Mouse (Mus musculus) hindbrain, embryonic 11.5 days (tissue): ENCODE measurements at regions not wholly inside any gene's neighbourhood (a gene's known extent, or its start where the extent isn't known, plus 50 kb on each side); places are given as distances from the start of the nearest gene placed in this dataset.

ENCODE experiments used
- ATAC-seq: fragments of 200-750 bp; cut with Nextera tagmentation; 2 replicates; pipeline ENCODE4 v1.8.0; 2017; ENCODE audit warnings: mild to moderate bottlenecking, moderate TSS enrichment, moderate library complexity; ENCODE audit not compliant: low FRiP score
- DNase-seq: peaks from one replicate; pipeline ENCODE4 v3.0.0-alpha.2; 2015; ENCODE audit warnings: low spot score
- H3K27ac ChIP-seq: fragments of 300-500 bp; sonication (generic); 2 replicates; pipeline ENCODE4 v1.5.1; 2014; ENCODE audit warnings: mild to moderate bottlenecking, low read depth, low read length
- H3K27me3 ChIP-seq: fragments of 300-500 bp; sonication (generic); 2 replicates; pipeline ENCODE4 v1.6.1; 2014; ENCODE audit warnings: mild to moderate bottlenecking, low read length, moderate library complexity, mixed read lengths; ENCODE audit not compliant: control insufficient read depth, insufficient read depth
- H3K36me3 ChIP-seq: fragments of 300-500 bp; sonication (generic); 2 replicates; pipeline ENCODE4 v1.6.1; 2014; ENCODE audit warnings: mild to moderate bottlenecking, low read length, moderate library complexity, mixed read lengths; ENCODE audit not compliant: control insufficient read depth, insufficient read depth
- H3K4me1 ChIP-seq: fragments of 300-500 bp; sonication (generic); replicated peaks from 2 replicates; pipeline ENCODE4 v1.6.1; 2014; ENCODE audit warnings: low read length, mixed read lengths; ENCODE audit not compliant: control insufficient read depth, insufficient read depth
- H3K4me2 ChIP-seq: fragments of 300-500 bp; sonication (generic); replicated peaks from 2 replicates; pipeline ENCODE4 v1.6.1; 2014; ENCODE audit warnings: mild to moderate bottlenecking, low read depth, low read length
- H3K4me3 ChIP-seq: fragments of 300-500 bp; sonication (generic); 2 replicates; pipeline ENCODE4 v1.5.1; 2014; ENCODE audit warnings: low read depth, low read length
- H3K9ac ChIP-seq: fragments of 300-500 bp; sonication (generic); 2 replicates; pipeline ENCODE4 v1.6.1; 2014; ENCODE audit warnings: low read depth, low read length
- H3K9me3 ChIP-seq: fragments of 300-500 bp; sonication (generic); 2 replicates; pipeline ENCODE4 v1.6.1; 2016; ENCODE audit warnings: low read length; ENCODE audit not compliant: control insufficient read depth
- WGBS: fragments of 180-500 bp; shearing (Covaris S2); extraction: QIAGEN DNeasy Blood & Tissue Kit; methylation state at CpG from one replicate; pipeline ENCODE4 v1.1.7; 2014; 5-methylcytosine and 5-hydroxymethylcytosine counted together

- Histone ChIP-seq H3K4me1 (no peaks in the 10 kb centered on the region), H3K9ac (no peak overlapping the region), H3K4me2 (no peak overlapping the region)
Measured at GRCm38 (mm10) chr5:85954526-85954925, 110.9 kb downstream of the Cenpc1 start.

DNA sequence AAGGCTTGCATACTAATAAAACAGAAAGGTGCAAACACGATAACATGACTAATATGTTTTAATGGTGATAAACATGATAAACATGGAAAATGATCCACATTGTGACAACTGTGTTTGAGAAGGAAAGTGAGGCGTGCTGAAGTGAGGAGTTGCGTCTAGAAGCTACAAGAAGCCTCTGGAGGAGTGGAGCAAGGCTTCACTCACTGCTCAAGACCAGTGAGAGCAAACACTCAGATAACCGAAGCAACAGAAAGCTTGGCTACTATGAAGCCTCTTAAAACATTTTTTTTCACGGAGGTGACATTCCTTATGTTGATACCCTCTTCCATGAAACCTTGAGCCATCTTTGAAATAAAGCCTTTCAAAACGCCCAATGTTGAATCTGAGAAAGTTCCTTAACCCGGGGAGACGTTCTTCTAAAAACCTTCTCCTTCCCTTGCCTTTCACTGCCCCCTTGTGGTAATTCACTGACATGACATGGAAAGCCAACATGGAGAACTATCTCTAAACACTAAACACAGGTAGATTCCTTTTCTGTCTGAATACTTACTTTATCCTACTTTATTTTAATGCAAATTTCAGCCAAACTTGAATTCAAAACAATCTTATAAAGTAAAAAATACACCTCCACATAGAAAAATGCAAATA is 128.6 kb downstream of the Cenpc1 start:
- Histone ChIP-seq H3K4me1 (no peaks in the 10 kb centered on the region), H3K4me3 (no peak overlapping the region), H3K36me3 (no peaks in the 10 kb centered on the region), H3K9ac (no peak overlapping the region), H3K27me3 (no peaks in the 10 kb centered on the region), H3K9me3 (no peaks in the 10 kb centered on the region), H3K27ac (no peak overlapping the region), H3K4me2 (no peak overlapping the region)
- WGBS: 41% methylated on average over 8 of the region's 8 CpGs
- DNase-seq (peak; percentile 81), ATAC-seq (no peak)

More at GRCm38 (mm10) chr5:85954526-85954925, 110.9 kb downstream of the Cenpc1 start:
- ATAC-seq: no peak
- no peak for DNase-seq
- H3K9me3 ChIP-seq: no peaks in the 10 kb centered on the region
- H3K36me3 ChIP-seq: no peaks in the 10 kb centered on the region
- H3K27ac ChIP-seq: no peak overlapping the region
- no peak overlapping the region for H3K4me3 ChIP-seq
- H3K27me3 ChIP-seq: no peaks in the 10 kb centered on the region

- Histone ChIP-seq H3K4me1 (no peaks in the 10 kb centered on the region), H3K9ac (no peak overlapping the region), H3K27me3 (no peaks in the 10 kb centered on the region), H3K4me2 (no peak overlapping the region), H3K27ac (no peak overlapping the region), H3K9me3 (no peaks in the 10 kb centered on the region), H3K4me3 (no peak overlapping the region), H3K36me3 (no peaks in the 10 kb centered on the region)
- DNase-seq (no peak), ATAC-seq (no peak)
- WGBS: 91% methylated on average over 2 of the region's 2 CpGs
Measured at GRCm38 (mm10) chr5:85918288-85918687, 147.1 kb downstream of the Cenpc1 start.

GRCm38 (mm10) chr5:85915000-85915399 is 150.4 kb downstream of the Cenpc1 start:
- no peak overlapping the region for H3K27ac ChIP-seq
- WGBS: 77% methylated on average over 4 of the region's 4 CpGs
- H3K4me2 ChIP-seq: no peak overlapping the region
- H3K9ac ChIP-seq: no peak overlapping the region
- H3K36me3 ChIP-seq: no peaks in the 10 kb centered on the region
- no peak for DNase-seq
- no peak for ATAC-seq
- no peak overlapping the region for H3K4me3 ChIP-seq
- H3K9me3 ChIP-seq: no peaks in the 10 kb centered on the region
- H3K4me1 ChIP-seq: no peaks in the 10 kb centered on the region
- no peaks in the 10 kb centered on the region for H3K27me3 ChIP-seq

GRCm38 (mm10) chr5:85896452-85896851 is 168.9 kb downstream of the Cenpc1 start:
- no peak overlapping the region for H3K27ac ChIP-seq
- ATAC-seq: no peak
- H3K4me3 ChIP-seq: no peak overlapping the region
- DNase-seq: no peak
- H3K4me1 ChIP-seq: no peaks in the 10 kb centered on the region
- H3K36me3 ChIP-seq: no peaks in the 10 kb centered on the region
- no peaks in the 10 kb centered on the region for H3K9me3 ChIP-seq
- no peak overlapping the region for H3K4me2 ChIP-seq
- H3K27me3 ChIP-seq: no peaks in the 10 kb centered on the region
- WGBS: 84% methylated on average over 6 of the region's 6 CpGs
- no peak overlapping the region for H3K9ac ChIP-seq

GRCm38 (mm10) chr5:85895814-85896213 is 169.6 kb downstream of the Cenpc1 start:
- Histone ChIP-seq H3K4me1 (no peaks in the 10 kb centered on the region), H3K36me3 (no peaks in the 10 kb centered on the region), H3K27ac (no peak overlapping the region), H3K4me3 (no peak overlapping the region), H3K27me3 (no peaks in the 10 kb centered on the region), H3K4me2 (no peak overlapping the region), H3K9me3 (no peaks in the 10 kb centered on the region), H3K9ac (no peak overlapping the region)
- WGBS: 86% methylated on average over 2 of the region's 2 CpGs
- ATAC-seq (no peak), DNase-seq (no peak)

DNA sequence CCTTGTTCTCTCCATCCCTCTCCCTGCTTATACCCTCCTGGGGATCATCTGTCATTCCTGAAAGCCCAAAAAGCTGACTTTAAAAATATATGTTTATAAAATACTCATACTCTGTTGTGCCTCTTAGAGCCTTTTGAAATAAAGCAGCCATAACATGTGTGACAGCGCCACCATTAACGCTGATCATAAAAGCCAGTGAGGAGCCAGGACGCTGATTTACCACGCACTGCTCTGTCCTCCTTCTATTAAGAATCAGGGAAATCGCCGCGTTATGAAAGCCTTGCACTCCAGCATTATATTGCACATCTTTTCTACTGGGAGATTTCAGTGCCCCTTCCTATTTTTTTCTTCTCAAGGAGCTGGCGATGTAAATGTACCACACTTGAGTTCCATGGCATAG is 195.1 kb downstream of the Cenpc1 start:
- Histone ChIP-seq H3K36me3 (no peaks in the 10 kb centered on the region), H3K4me1 (no peaks in the 10 kb centered on the region), H3K4me3 (no peak overlapping the region), H3K9ac (no peak overlapping the region), H3K27me3 (no peaks in the 10 kb centered on the region), H3K9me3 (no peaks in the 10 kb centered on the region), H3K4me2 (no peak overlapping the region), H3K27ac (no peak overlapping the region)
- no peak for DNase-seq
- WGBS: 89% methylated on average over 8 of the region's 8 CpGs
- ATAC-seq: no peak

GRCm38 (mm10) chr5:85832556-85832955 is 232.8 kb downstream of the Cenpc1 start:
- WGBS: 83% methylated on average over 2 of the region's 2 CpGs
- no peak overlapping the region for H3K27ac ChIP-seq
- no peak overlapping the region for H3K9ac ChIP-seq
- H3K36me3 ChIP-seq: no peaks in the 10 kb centered on the region
- no peaks in the 10 kb centered on the region for H3K4me1 ChIP-seq
- no peaks in the 10 kb centered on the region for H3K27me3 ChIP-seq
- H3K9me3 ChIP-seq: no peaks in the 10 kb centered on the region
- no peak for DNase-seq
- H3K4me2 ChIP-seq: no peak overlapping the region
- no peak overlapping the region for H3K4me3 ChIP-seq
- no peak for ATAC-seq

DNA sequence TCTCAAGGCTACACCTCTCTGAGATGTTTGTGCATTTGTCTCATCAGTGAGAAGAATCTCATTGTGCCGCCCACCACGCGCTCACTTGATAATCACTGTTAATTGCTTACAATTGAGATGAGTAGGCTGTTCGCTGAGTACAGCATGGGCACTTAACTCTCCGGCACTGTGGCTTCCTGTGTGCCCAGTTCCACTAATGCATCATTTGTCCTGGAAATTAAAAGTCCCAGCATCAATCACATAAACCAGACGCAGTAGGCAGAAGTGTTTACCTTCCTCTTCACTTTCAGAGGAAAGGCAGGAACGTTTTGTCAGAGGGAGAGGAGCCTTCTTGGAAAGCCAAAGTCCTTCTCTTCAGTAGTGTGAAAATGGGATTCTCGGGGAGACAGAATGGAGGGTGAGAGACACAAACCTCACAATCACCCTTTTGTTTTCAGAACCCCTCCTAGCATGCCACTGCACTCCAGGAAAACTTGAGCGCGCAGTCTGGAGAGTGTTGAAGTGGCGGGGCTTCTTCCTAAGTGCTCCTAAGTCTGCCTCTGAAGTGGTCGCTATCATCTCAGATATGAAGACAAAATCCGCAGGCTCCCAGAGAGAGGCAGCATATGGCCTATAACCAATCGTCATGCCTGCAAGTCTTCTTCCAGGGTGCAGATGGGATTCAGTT is 269.7 kb downstream of the Cenpc1 start:
- ATAC-seq: no peak
- H3K36me3 ChIP-seq: no peaks in the 10 kb centered on the region
- H3K4me1 ChIP-seq: no peaks in the 10 kb centered on the region
- no peak overlapping the region for H3K4me3 ChIP-seq
- no peaks in the 10 kb centered on the region for H3K27me3 ChIP-seq
- H3K9me3 ChIP-seq: no peaks in the 10 kb centered on the region
- H3K9ac ChIP-seq: no peak overlapping the region
- H3K4me2 ChIP-seq: no peak overlapping the region
- no peak overlapping the region for H3K27ac ChIP-seq
- 70% methylated on average over 14 of the region's 14 CpGs for WGBS
- DNase-seq: no peak
